ENCODE assay signal across 10 mouse cellular contexts in the genomic region with DNA sequence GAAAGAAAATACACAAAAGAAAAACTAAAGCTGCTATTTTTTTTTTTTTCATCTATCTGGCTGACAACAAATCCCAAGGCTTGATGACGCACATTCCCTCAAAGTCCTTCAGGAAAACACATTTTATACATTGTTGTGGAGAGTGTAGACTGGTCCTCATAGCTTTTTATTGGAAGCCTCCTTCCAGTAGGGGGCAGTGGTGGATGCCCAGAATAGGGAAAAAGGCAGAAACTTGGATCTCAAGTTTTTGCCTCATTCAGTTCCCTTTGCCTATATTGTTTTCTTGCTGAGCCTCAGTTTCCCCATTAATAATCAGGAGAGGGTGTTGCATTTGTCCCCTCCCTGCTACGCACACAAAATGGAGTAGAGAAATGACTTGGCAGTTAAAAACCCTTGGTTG. TPM values are rescaled to one million over a fixed set of nuclear protein-coding genes. Genes with fewer than 3 reads are reported as not detected.
DNase-seq lines count a peak whose midpoint lies in the region; ATAC-seq and TF ChIP-seq lines count a peak whose summit lies in the region.
"Had no signal": no experiment of that assay in that cellular context is flagged by ENCODE, and none has a peak within 500 bp of the region (broad histone marks: within the 10 kb centered on the region; RNA-seq: fewer than 3 reads in every experiment).

No protein-coding gene starts in this region.

- no peaks in the 10 kb centered on the region for H3K9me3 ChIP-seq in hindbrain, embryonic 11.5 days (ENCODE audit: control insufficient read depth, low read length)
- no peaks in the 10 kb centered on the region for H3K9me3 ChIP-seq in hindbrain, embryonic 14.5 days (ENCODE audit: control insufficient read depth, low read length)
- no peaks in the 10 kb centered on the region for H3K9me3 ChIP-seq in stomach, postnatal 0 days (ENCODE audit: control insufficient read depth, low read length)

- DNase-seq in hindbrain, embryonic 11.5 days (ENCODE audit: low spot score): peak; percentile 41
- DNase-seq in hindbrain, embryonic 14.5 days (ENCODE audit: low spot score): no peak
- DNase-seq in thymus, postnatal 14 days: peak; percentile 26
- DNase-seq in thymus, postnatal 4 days: no peak
- no peak for DNase-seq in stomach, postnatal 0 days (ENCODE audit: low spot score)
- DNase-seq in layer of hippocampus, postnatal 25 days (ENCODE audit: extremely low spot score in 1 of 2, low spot score in 1 of 2): no peak
- DNase-seq: kidney, adult 11 months; lung, postnatal 4 days had no signal

- 97% methylated on average over 2 of the region's 2 CpGs for WGBS in hindbrain, embryonic 11.5 days
- WGBS in hindbrain, embryonic 14.5 days: 94% methylated on average over 2 of the region's 2 CpGs
- 93% methylated on average over 2 of the region's 2 CpGs for WGBS in stomach, postnatal 0 days

- no peak overlapping the region for H3K9ac ChIP-seq in hindbrain, embryonic 11.5 days (ENCODE audit: low read depth, low read length)
- no peak overlapping the region for H3K9ac ChIP-seq in hindbrain, embryonic 14.5 days
- H3K9ac ChIP-seq in stomach, postnatal 0 days (ENCODE audit: low read length): no peak overlapping the region

- no peaks in the 10 kb centered on the region for H3K4me1 ChIP-seq in hindbrain, embryonic 11.5 days (replicated peaks; ENCODE audit: control insufficient read depth, insufficient read depth, low read length)
- peaks cover 11% of the 10 kb centered on the region for H3K4me1 ChIP-seq in hindbrain, embryonic 14.5 days (replicated peaks; ENCODE audit: control insufficient read depth, insufficient read depth, low read length)
- peaks cover 2% of the 10 kb centered on the region; the same call in 1 of the 2 replicates for H3K4me1 ChIP-seq in stomach, postnatal 0 days (replicated peaks; ENCODE audit: control insufficient read depth, insufficient read depth)

- no peaks in the 10 kb centered on the region for H3K27me3 ChIP-seq in hindbrain, embryonic 11.5 days (ENCODE audit: control insufficient read depth, insufficient read depth, low read length)
- H3K27me3 ChIP-seq in hindbrain, embryonic 14.5 days (ENCODE audit: control insufficient read depth, insufficient read depth, low read length): no peaks in the 10 kb centered on the region
- H3K27me3 ChIP-seq in stomach, postnatal 0 days (ENCODE audit: control insufficient read depth, insufficient read depth, low read length): no peaks in the 10 kb centered on the region

- no peak for TF ChIP-seq EP300 in stomach, postnatal 0 days (optimal IDR thresholded peaks at IDR 0.05)

- peak; percentile 63 for TF ChIP-seq CTCF in stomach, postnatal 0 days (IDR thresholded peaks at IDR 0.05; ENCODE audit: low read depth)

- no peak overlapping the region for H3K4me3 ChIP-seq in hindbrain, embryonic 11.5 days (ENCODE audit: low read depth, low read length)
- H3K4me3 ChIP-seq in hindbrain, embryonic 14.5 days (replicated peaks; ENCODE audit: low read length): no peak overlapping the region
- H3K4me3 ChIP-seq in stomach, postnatal 0 days (ENCODE audit: low read depth, low read length): no peak overlapping the region

- H3K27ac ChIP-seq in hindbrain, embryonic 11.5 days (ENCODE audit: low read depth, low read length): no peak overlapping the region
- H3K27ac ChIP-seq in hindbrain, embryonic 14.5 days: no peak overlapping the region
- no peak overlapping the region for H3K27ac ChIP-seq in stomach, postnatal 0 days (replicated peaks)

- H3K4me2 ChIP-seq in hindbrain, embryonic 11.5 days (replicated peaks; ENCODE audit: low read depth, low read length): no peak overlapping the region
- H3K4me2 ChIP-seq in hindbrain, embryonic 14.5 days (replicated peaks): no peak overlapping the region
- no peak overlapping the region for H3K4me2 ChIP-seq in stomach, postnatal 0 days (replicated peaks; ENCODE audit: low read depth)

- ATAC-seq in hindbrain, embryonic 11.5 days (ENCODE audit: low FRiP score): no peak
- ATAC-seq in hindbrain, embryonic 14.5 days (ENCODE audit: low FRiP score): no peak
- ATAC-seq in granulocyte monocyte progenitor cell, adult 5-6 weeks (replicated peaks; ENCODE audit: poor library complexity, severe bottlenecking): 0 out of 2 replicates have a peak, but pooled peaks have one; percentile 14
- no peak for ATAC-seq in stomach, postnatal 0 days (ENCODE audit: low FRiP score, low TSS enrichment)
- ATAC-seq in erythroblast, adult 5-6 weeks (replicated peaks; ENCODE audit: low FRiP score, poor library complexity, severe bottlenecking): no peak

- H3K36me3 ChIP-seq in hindbrain, embryonic 11.5 days (ENCODE audit: control insufficient read depth, insufficient read depth, low read length): no peaks in the 10 kb centered on the region
- no peaks in the 10 kb centered on the region for H3K36me3 ChIP-seq in hindbrain, embryonic 14.5 days (replicated peaks; ENCODE audit: control insufficient read depth, insufficient read depth)
- H3K36me3 ChIP-seq in stomach, postnatal 0 days (ENCODE audit: control insufficient read depth, insufficient read depth, low read length): no peaks in the 10 kb centered on the region

RNA-seq across cellular contexts. Expression of a gene that starts 49.7 kb away (rescaled TPM):
- 15.6 and 17.5 TPM in 2 replicates for polyA plus RNA-seq in hindbrain, embryonic 11.5 days (2014; fragmentation: Nextera tagmentation; extraction: Ambion mirVana)
- polyA plus RNA-seq in hindbrain, embryonic 14.5 days (2014; fragmentation: Nextera tagmentation; extraction: Ambion mirVana): 28.7 and 31.4 TPM in 2 replicates
- total RNA-seq in granulocyte monocyte progenitor cell, adult 5-6 weeks (2014; fragmentation: Nextera tagmentation): not detected in 2 replicates
- not detected in 2 replicates for total RNA-seq in granulocyte monocyte progenitor cell, adult 5-6 weeks (2017)
- polyA plus RNA-seq in stomach, postnatal 0 days (2015; fragmentation: Nextera tagmentation; extraction: Ambion mirVana): 0.98 and 1.5 TPM in 2 replicates
- not detected in 2 replicates for total RNA-seq in erythroblast, adult 5-6 weeks (2015; ENCODE audit: low replicate concordance)
- not detected in 2 replicates for total RNA-seq in erythroblast, adult 5-6 weeks (2017; ENCODE audit: low replicate concordance)
- 10 to 100 TPM; 23.5 to 24.3 TPM for total RNA-seq in layer of hippocampus, postnatal 25 days (2021)

Comparison
In these comparisons a context has a peak if more than half of its experiments do, and no peak if none do; other contexts are left out.
1. DNase-seq: peak in hindbrain, embryonic 11.5 days (single experiment) and thymus, postnatal 14 days (single experiment); none in hindbrain, embryonic 14.5 days (single experiment), thymus, postnatal 4 days (single experiment), stomach, postnatal 0 days (single experiment) and layer of hippocampus, postnatal 25 days (0 of 2).
2. RNA of a gene that starts 49.7 kb away (total RNA-seq): 23.5 to 24.3 TPM in layer of hippocampus, postnatal 25 days; not detected in granulocyte monocyte progenitor cell, adult 5-6 weeks and not detected in erythroblast, adult 5-6 weeks; every median in the first group is over 10 times any median in the second.